Mouse (Mus musculus) G1E (cell line): ENCODE data around the gene Rnf5.
A peak's percentile ranks its signal among the peaks of the same experiment; 100 is the strongest.

Experiments
- CTCF ChIP-seq: IDR thresholded peaks from 2 replicates; pipeline ENCODE4 v1.5.1; 2012; ENCODE audit warnings: low read depth, low read length, inconsistent platforms, mixed read lengths
- POLR2AphosphoS5 ChIP-seq: IDR thresholded peaks from 2 replicates; pipeline ENCODE4 v1.6.1; 2012; ENCODE audit warnings: low read depth, low read length, inconsistent platforms; ENCODE audit not compliant: insufficient replicate concordance

DNA sequence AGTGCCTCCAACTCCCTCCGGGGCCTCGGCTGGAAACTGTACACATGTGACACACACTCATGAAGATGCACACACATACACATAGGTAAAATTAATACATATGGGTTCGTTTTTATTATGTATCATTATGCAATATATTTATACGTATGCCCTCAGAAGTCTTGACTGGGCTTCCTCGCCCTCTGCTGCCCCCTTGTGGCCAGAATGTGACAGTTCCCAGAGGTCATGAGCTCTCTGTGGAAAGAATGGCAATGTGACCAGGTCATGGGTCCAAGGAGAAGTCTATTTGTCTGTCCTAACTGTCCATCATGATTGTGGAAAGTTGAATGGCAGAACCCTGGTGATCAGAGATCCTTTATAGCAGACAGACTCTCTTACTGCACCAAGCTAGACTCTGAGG is 48.0 kb downstream of the Rnf5 start:
- TF ChIP-seq CTCF (peak; percentile 68), POLR2AphosphoS5 (no peak)
